Mouse (Mus musculus) CH12.LX (cell line): ENCODE measurements around the gene 4930564D02Rik.

Source experiments
- TCF12 ChIP-seq: IDR thresholded peaks from 2 replicates; pipeline ENCODE4 v1.6.1; 2014; ENCODE audit warnings: low read depth, mild to moderate bottlenecking, inconsistent platforms, low read length, improper control_type of control experiment
- USF2 ChIP-seq: conservative IDR thresholded peaks from 2 replicates; pipeline ENCODE4 v1.6.1; 2011; ENCODE audit warnings: low read depth, low read length, improper control_type of control experiment
- ZNF384 ChIP-seq: IDR thresholded peaks from 2 replicates; pipeline ENCODE4 v1.6.1; 2012; ENCODE audit warnings: low read depth, low read length, improper control_type of control experiment, inconsistent platforms

DNA sequence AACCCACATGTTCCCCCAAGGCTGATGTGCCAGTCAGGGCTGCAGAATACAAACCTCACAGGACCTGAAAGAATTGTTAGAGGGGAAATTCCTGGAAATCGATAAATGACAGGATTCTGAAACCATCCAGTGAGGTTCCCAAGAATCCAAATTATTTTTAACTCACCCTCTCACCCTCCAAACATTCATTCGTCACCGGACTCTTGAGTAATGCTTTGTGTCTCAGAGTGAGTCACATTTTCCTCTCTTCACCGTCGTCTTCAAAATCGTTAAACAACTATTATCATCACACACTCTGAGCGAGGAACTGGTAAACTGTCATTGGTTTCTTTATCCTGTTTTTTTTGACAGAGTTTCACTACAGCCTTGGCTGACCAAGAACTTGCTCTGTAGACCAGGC is 6.7 kb upstream of the 4930564D02Rik start:
- TF ChIP-seq TCF12 (no peak), ZNF384 (no peak), USF2 (no peak)
